Mouse (Mus musculus) left cerebral cortex, postnatal 14 days (tissue): Measurements from ENCODE around the gene Phospho2. TPM values are rescaled to one million over a fixed set of nuclear protein-coding genes. Genes with fewer than 3 reads are reported as not detected.
"Not testable (repeated sequence)": the region's sequence is repeated elsewhere in the genome, so short reads cannot be mapped to it uniquely, and the experiment has no call there.

Source experiments
- DNase-seq, 2 experiments: peaks; one replicate each; pipeline ENCODE4 v3.0.0; 2021 to 2022; ENCODE audit warnings: low spot score in 2 of 2, mixed read lengths in 1 of 2
- intact Hi-C: fragments of 180-260 bp; cut with DNase I; formaldehyde crosslinking; loops from one replicate; pipeline ENCODE4 v1.15.1; 2025
- long read RNA-seq, 2 experiments: library from polyadenylated mRNA; stranded (forward); transcript quantifications; one replicate each; pipeline ENCODE4 v2.0.0; 2021
- total RNA-seq, 2 experiments: library from RNA; stranded (reverse); gene quantifications; 2 replicates each; pipeline ENCODE4 v1.2.3; 2021

Phospho2 gene
- 10 to 100 TPM; 19.2 to 23.0 TPM for total RNA-seq
- long read RNA-seq, experiment 1, transcript Phospho2-201 (4 exons, 2,260 nt) = major isoform, 35 of 37 reads
- long read RNA-seq, experiment 1, partial matches to known transcripts = 0 of 37 reads
- long read RNA-seq, experiment 1, other reads (novel, unspliced or antisense) = 1 of 37 reads
- long read RNA-seq, experiment 2, transcript Phospho2-201 (4 exons, 2,260 nt) = major isoform, 24 of 31 reads
- long read RNA-seq, experiment 2, partial matches to known transcripts = 0 of 31 reads
- long read RNA-seq, experiment 2, other reads (novel, unspliced or antisense) = 3 of 31 reads

DNA sequence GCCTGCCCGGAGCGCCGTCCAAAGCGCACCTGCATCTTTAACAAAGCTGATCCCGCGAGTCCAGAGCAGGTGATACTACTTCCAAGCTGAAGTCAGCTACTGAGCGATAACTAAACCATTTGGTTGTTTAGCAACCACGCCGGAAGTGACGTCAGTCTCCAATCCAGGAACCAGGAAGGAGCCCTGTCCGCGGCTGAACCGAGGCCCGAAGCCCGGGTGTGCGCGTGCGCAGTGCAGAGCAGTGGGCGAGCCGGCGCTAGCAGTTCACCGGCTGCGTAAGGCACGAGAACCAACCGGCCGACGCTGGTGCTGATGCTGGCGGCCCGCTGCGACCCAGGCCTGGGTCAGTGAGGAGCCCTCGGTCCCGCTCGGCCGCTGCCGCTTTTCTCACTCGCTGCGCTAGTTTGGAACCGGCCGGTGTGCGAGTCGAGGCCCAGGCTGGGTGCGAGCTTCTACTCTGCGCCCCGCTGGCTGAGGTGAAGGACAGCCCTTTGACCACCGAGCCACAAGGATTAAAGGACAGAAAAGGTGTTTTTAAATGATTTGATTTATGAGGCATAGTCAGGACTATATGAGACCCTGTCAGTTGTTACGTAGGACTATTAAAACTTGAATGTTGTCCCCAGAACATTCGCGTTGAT lies at the start of gene Phospho2, which contains the start of gene Ccdc173:
Gene Phospho2 (plus strand): TSS at position 195 of the 641 bp plus-strand sequence.
Gene Ccdc173 (minus strand): TSS at position 147 of the 641 bp plus-strand sequence.
- peak; percentile 99 for DNase-seq
- intact Hi-C loops = no loop called here

DNA sequence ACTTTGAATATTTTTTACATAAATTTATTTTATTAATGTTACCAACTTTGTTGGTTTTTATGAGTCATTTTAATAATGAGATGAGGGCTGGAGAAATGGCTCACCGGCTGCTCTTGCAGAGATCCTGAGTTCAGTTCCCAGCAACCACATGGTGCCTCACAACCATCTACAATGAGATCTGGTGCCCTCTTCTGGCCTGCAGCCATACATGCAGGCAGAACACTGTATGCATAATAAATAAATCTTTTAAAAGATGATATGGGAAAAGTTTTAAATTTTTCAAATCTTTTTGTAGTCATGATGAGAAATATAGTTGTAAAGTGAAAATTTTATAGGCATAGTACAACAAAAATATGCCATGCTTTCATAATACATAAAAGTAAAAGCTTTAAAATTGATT lies 44.3 kb upstream of the Phospho2 start:
- no peak for DNase-seq
- intact Hi-C loops = loop anchor here (5.0 to 10.0 kb wide), 2 partner anchors 90 to 122 kb away; no protein-coding TSS in a partner anchor

GRCm38 (mm10) chr2:69760980-69761379 lies 28.4 kb upstream of the Phospho2 start:
- intact Hi-C loops = no loop called here
- peak in 1 of 2 experiments; percentile 26 for DNase-seq

DNA sequence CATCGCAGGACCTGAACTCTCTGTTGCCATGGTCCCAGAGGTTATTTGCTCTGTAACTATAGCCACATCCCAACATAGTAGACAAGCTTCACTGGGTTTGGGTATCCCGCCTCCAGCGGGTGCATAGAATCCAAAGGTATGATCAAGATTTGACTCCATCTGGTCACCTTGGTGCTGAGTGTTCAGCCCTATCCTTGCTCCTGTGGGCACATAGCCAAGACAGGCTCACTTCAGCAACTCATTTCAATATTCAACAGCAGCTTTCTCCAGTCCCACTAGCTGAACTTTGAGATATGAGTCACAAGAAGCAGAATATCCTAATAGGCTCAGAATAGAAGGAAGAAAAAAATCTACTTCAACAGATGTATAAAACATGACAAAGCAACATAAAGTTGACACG lies 26.1 kb upstream of the Phospho2 start:
- DNase-seq = no peak
- intact Hi-C loops = no loop called here

- intact Hi-C loops = no loop called here
- no peak for DNase-seq
These were observed 24.7 kb upstream of the Phospho2 start for GRCm38 (mm10) chr2:69764716-69765115.

DNA sequence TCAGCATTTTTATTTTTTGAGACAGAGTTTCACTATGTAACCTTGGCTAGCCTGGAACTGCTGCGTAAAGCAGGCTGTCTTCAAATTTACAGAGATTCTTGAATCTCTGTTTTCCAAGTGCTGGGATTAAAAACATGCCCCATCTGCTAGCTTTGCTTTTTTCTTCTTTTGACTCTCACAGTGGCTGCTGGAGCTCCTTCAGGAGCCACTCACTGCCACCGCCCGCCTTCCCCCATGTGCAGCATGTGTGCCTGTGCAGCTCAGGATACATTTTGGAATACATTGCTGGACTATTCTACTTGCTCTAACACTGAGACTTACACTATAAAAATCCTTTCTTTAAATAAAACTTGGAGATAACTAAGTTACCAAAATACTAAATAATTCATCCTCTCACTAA lies 16.1 kb upstream of the Phospho2 start:
- peak; percentile 42 to 54 for DNase-seq
- intact Hi-C loops = no loop called here

GRCm38 (mm10) chr2:69777985-69778835 lies 11.2 kb upstream of the Phospho2 start:
- intact Hi-C loops = no loop called here
- peak; percentile 37 to 67 for DNase-seq

- DNase-seq = peak in 1 of 2 experiments; percentile 18
- intact Hi-C loops = no loop called here
These were observed 10.6 kb upstream of the Phospho2 start for GRCm38 (mm10) chr2:69778836-69779177.

GRCm38 (mm10) chr2:69788974-69789373 lies 449 bp upstream of the Phospho2 start:
- intact Hi-C loops = no loop called here
- DNase-seq = no peak

- intact Hi-C loops = no loop called here
- DNase-seq = peak; percentile 85 to 88
These were observed 862 bp downstream of the Phospho2 start for GRCm38 (mm10) chr2:69790285-69790684.

DNA sequence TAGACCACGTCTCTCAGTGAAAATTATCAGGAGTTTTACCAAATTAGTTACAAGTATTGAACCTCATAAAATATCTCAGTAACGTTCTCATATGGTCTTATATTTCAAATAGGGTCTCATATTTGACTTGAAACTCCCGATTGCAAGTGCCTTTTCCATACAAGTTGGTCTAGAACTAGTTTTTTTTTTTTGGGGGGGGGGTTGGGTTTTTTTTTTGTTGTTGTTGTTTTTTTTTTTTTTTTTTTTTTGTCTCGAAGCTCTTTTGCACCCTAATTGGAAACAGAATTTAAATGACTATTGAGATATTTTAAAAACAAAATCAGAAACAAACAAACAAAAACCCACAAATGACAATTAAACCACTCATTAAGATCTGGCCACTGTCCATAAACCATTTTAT lies 1.3 kb downstream of the Phospho2 start:
- intact Hi-C loops = no loop called here
- DNase-seq = no peak

GRCm38 (mm10) chr2:69802911-69803312 lies 13.5 kb downstream of the Phospho2 start:
- intact Hi-C loops = loop anchor here (5.0 kb wide), 1 partner anchor 59 kb away; the partner anchor contains the start of gene Ssb
- DNase-seq = peak in 1 of 2 experiments; percentile 49

DNA sequence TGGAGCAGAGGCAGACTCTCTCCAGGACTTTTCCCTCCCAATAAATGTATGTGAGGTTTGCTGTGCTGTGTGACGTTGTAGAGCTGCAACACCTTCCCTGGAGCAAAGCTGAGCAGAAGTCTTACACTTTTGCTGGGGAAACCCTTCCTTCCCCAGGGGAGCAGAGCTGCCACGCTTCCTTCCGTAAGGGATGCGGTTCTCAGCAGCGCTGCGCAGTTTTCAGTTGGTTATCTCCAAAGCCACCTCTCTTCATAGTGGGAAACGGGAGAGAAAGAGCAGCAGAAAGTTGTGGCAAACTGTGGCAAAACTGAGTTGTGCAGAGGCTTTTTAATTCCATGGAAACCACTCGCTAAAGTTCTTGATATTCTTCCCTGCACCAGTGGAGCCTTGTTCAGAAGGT lies 14.3 kb downstream of the Phospho2 start:
- intact Hi-C loops = loop anchor here (5.0 kb wide), 1 partner anchor 59 kb away; the partner anchor contains the start of gene Ssb
- no peak for DNase-seq

GRCm38 (mm10) chr2:69804663-69805062 lies 15.2 kb downstream of the Phospho2 start:
- not testable (repeated sequence) for DNase-seq
- intact Hi-C loops = loop anchor here (5.0 kb wide), 1 partner anchor 58 kb away; the partner anchor contains the start of gene Ssb

- DNase-seq = no peak
- intact Hi-C loops = no loop called here
These were observed 20.7 kb downstream of the Phospho2 start for GRCm38 (mm10) chr2:69810169-69810568.

DNA sequence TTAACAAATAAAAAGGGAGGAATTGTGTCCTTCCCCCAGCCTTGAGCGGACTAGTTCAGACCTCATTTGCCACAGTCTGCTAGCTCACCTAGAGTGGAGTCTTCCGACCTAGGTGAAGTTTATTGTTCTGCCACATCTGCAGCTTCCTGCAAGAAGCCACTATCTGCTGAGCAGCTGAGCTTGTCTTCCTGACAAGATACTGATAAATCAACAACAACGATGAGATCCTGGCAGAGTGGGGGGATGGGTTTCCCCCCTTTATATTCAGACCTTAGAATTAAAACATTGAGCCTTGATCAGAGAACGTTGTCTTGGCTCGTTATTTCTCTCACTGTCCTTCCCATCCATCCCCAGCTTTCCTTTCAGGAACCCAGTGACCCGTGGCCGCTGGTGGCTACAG lies 21.9 kb downstream of the Phospho2 start:
- DNase-seq, intact Hi-C loops: not testable (repeated sequence)

- intact Hi-C loops = no loop called here
- no peak for DNase-seq
These were observed 27.2 kb downstream of the Phospho2 start for GRCm38 (mm10) chr2:69816575-69816974.

GRCm38 (mm10) chr2:69818350-69819085 lies 29.1 kb downstream of the Phospho2 start:
- DNase-seq = no peak
- intact Hi-C loops = no loop called here

GRCm38 (mm10) chr2:69820201-69820600 lies 30.8 kb downstream of the Phospho2 start:
- no peak for DNase-seq

More at GRCm38 (mm10) chr2:69820201-69820600, 30.8 kb downstream of the Phospho2 start:
- intact Hi-C loops = loop anchor here (5.0 kb wide), 1 partner anchor 42 kb away; the partner anchor contains the start of gene Ssb
